Mouse (Mus musculus): ENCODE results near the gene Sirt6.

DNA sequence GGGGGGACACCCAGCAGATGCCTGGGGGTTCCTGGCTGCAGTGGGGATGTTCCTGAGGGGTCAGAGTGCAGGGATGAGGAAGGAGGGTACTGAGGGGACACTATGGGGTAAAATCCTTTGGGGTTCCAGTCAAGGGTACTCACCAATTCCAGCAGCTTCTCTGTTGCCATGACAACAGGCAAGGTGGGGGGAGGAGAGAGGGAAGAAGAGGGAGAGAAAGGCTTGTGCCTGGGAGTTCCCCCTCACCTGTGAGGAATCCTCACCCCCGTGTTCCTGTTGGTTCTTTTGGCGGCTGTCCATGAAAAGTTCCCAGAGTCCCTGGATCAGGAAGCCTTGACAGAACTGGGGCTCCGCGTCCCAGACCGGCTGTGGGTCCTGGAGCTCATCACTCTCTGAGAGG, 32.0 kb downstream of the Sirt6 start:
- TF ChIP-seq CTCF (conservative IDR thresholded peaks at IDR 0.05; ENCODE audit: insufficient read depth, insufficient read length, low read depth, low read length) = no peak
- TF ChIP-seq POLR2A (IDR thresholded peaks at IDR 0.05; ENCODE audit: low read depth, low read length) = no peak

Data from kidney, adult 2 months (tissue).